Mouse (Mus musculus) right cerebral cortex, adult 2 months (tissue): Measurements from ENCODE around the gene Ddr1.
A peak's percentile ranks its signal among the peaks of the same experiment; 100 is the strongest.

Source experiments
- DNase-seq, 2 experiments: peaks; one replicate each; pipeline ENCODE4 v3.0.0; 2021 to 2022; ENCODE audit warnings: low spot score in 2 of 2

The Ddr1 gene

GRCm38 (mm10) chr17:35704621-35705464 is at the start of gene Ddr1:
TSS of gene Ddr1 (minus strand) at chr17:35704621.
- DNase-seq: peak; percentile 56 to 57

GRCm38 (mm10) chr17:35753668-35754067 is 49.2 kb upstream of the Ddr1 start:
- DNase-seq: no peak

GRCm38 (mm10) chr17:35752221-35752811 is 47.9 kb upstream of the Ddr1 start:
- peak in 1 of 2 experiments; percentile 33 for DNase-seq

GRCm38 (mm10) chr17:35749685-35750084 is 45.3 kb upstream of the Ddr1 start:
- DNase-seq: peak; percentile 35 to 48

- DNase-seq: no peak
Measured at GRCm38 (mm10) chr17:35744361-35744760, 39.9 kb upstream of the Ddr1 start.

GRCm38 (mm10) chr17:35742948-35743347 is 38.5 kb upstream of the Ddr1 start:
- DNase-seq: no peak

- DNase-seq: no peak
Measured at GRCm38 (mm10) chr17:35741589-35742226, 37.3 kb upstream of the Ddr1 start.

GRCm38 (mm10) chr17:35740276-35740880 is 36.0 kb upstream of the Ddr1 start:
- DNase-seq: no peak

GRCm38 (mm10) chr17:35739675-35740074 is 35.3 kb upstream of the Ddr1 start:
- DNase-seq: peak; percentile 96 to 98

GRCm38 (mm10) chr17:35737743-35738142 is 33.3 kb upstream of the Ddr1 start:
- DNase-seq: peak; percentile 84 to 86

- peak; percentile 75 to 78 for DNase-seq
Measured at GRCm38 (mm10) chr17:35736280-35736960, 32.0 kb upstream of the Ddr1 start.

- no peak for DNase-seq
Measured at GRCm38 (mm10) chr17:35734478-35734877, 30.1 kb upstream of the Ddr1 start.

- no peak for DNase-seq
Measured at GRCm38 (mm10) chr17:35733398-35733797, 29.0 kb upstream of the Ddr1 start.

GRCm38 (mm10) chr17:35731431-35732145 is 27.2 kb upstream of the Ddr1 start:
- DNase-seq: no peak

- DNase-seq: peak in 1 of 2 experiments; percentile 26
Measured at GRCm38 (mm10) chr17:35730112-35730511, 25.7 kb upstream of the Ddr1 start.

GRCm38 (mm10) chr17:35728821-35729220 is 24.4 kb upstream of the Ddr1 start:
- no peak for DNase-seq

GRCm38 (mm10) chr17:35727471-35728205 is 23.2 kb upstream of the Ddr1 start:
- DNase-seq: no peak

- DNase-seq: no peak
Measured at GRCm38 (mm10) chr17:35727028-35727427, 22.6 kb upstream of the Ddr1 start.

GRCm38 (mm10) chr17:35725286-35726232 is 21.1 kb upstream of the Ddr1 start:
- DNase-seq: peak; percentile 90 to 93
